Mouse (Mus musculus): ENCODE results near the gene Gm8677. TPM values are rescaled to one million over a fixed set of nuclear protein-coding genes. Genes with fewer than 3 reads are reported as not detected.
"Not testable (repeated sequence)": the region's sequence is repeated elsewhere in the genome, so short reads cannot be mapped to it uniquely, and the experiment has no call there.

Gene Gm8677
- not detected in 2 replicates for polyA plus RNA-seq (2015; fragmentation: Nextera tagmentation; extraction: Ambion mirVana)

DNA sequence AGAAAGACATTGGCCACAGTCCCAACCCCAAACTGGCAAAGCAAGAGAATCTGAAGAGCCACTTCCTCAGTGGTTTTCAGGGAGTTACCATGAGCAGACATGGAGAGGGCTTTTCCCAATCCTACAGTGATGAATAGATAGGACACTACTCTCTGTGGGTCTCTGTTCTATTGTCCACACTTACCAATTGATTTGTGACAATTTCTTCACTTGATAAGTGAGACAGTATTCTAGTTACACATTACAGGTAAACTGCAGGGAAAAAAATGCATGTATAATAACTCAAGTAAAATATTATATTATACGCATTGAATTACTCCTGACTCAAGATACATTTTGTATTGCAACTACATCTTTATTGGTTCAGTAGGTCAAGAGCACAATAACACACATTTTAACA, at the start of gene Gm8677:
TSS of gene Gm8677 (minus strand) at position 101 of the 400 bp plus-strand sequence.
- H3K36me3 ChIP-seq; H3K9ac ChIP-seq; ATAC-seq (ENCODE audit: insufficient read depth, low FRiP score, low read depth); H3K27me3 ChIP-seq (replicated peaks); H3K4me3 ChIP-seq (replicated peaks); H3K4me2 ChIP-seq; H3K4me1 ChIP-seq; H3K9me3 ChIP-seq; H3K27ac ChIP-seq: not testable (repeated sequence)
- no CpG with 5 or more reads among the region's 1 CpGs for WGBS

DNA sequence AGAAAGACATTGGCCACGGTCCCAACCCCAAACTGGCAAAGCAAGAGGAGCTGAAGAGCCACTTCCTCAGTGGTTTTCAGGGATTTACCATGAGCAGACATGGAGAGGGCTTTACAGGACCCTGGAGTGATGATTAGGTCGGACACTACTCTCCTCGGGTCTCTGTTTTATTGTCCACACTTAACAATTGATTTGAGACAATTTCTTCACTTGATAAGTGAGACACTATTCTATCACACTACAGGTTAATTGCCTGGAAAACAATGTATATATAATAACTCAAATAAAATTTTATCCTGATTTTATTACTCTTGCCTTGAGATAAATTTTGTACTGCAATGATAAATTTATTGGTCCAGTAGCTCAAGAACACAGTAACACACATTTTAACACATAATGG, 30.6 kb upstream of the Gm8677 start, which contains the start of gene Gm4201:
TSS of gene Gm4201 (minus strand) at position 101 of the 400 bp plus-strand sequence.
- H3K4me1 ChIP-seq, H3K9ac ChIP-seq: not testable (repeated sequence)

DNA sequence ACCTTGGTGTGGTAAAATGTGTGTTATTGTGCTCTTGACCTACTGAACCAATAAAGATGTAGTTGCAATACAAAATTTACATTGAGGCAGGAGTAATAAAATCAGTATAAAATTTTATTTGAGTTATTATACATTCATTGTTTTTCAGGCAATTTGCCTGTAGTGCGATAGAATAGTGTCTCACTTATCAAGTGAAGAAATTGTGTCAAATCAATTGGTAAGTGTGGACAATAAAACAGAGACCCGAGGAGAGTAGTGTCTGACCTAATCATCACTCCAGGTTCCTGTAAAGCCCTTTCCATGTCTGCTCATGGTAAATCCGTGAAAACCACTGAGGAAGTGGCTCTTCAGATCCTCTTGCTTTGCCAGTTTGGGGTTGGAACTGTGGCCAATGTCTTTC, 12.0 kb downstream of the Gm8677 start, which contains the start of gene Vmn1r152:
TSS of gene Vmn1r152 (plus strand) at position 301 of the 400 bp plus-strand sequence.
- ATAC-seq (ENCODE audit: insufficient read depth, low FRiP score, low read depth); H3K4me3 ChIP-seq (replicated peaks); H3K27ac ChIP-seq; H3K4me2 ChIP-seq; H3K27me3 ChIP-seq (replicated peaks); H3K4me1 ChIP-seq; H3K9me3 ChIP-seq; H3K9ac ChIP-seq; H3K36me3 ChIP-seq: not testable (repeated sequence)
- WGBS: no CpG with 5 or more reads among the region's 3 CpGs

More for the DNA sequence above, 30.6 kb upstream of the Gm8677 start, which contains the start of gene Gm4201:
- not testable (repeated sequence) for H3K4me2 ChIP-seq; H3K36me3 ChIP-seq; H3K4me3 ChIP-seq (replicated peaks); H3K9me3 ChIP-seq; H3K27ac ChIP-seq; ATAC-seq (ENCODE audit: insufficient read depth, low FRiP score, low read depth); H3K27me3 ChIP-seq (replicated peaks)
- WGBS: no CpG with 5 or more reads among the region's 3 CpGs

DNA sequence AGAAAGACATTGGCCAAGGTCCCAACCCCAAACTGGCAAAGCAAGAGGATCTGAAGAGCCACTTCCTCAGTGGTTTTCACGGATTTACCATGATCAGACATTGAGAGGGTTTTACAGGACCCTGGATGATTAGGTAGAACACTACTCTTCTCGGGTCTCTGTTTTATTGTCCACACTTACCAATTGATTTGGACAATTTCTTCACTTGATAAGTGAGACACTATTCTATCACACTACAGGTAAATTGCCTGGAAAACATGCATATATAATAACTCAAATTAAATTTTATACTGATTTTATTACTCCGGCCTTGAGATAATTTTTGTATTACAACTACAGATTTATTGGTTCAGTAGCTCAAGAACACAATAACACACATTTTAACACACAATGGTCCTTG, 35.1 kb downstream of the Gm8677 start, which contains the start of gene Vmn1r151:
TSS of gene Vmn1r151 (minus strand) at position 101 of the 400 bp plus-strand sequence.
- not testable (repeated sequence) for H3K36me3 ChIP-seq; H3K9ac ChIP-seq; H3K4me3 ChIP-seq (replicated peaks); H3K27me3 ChIP-seq (replicated peaks); H3K27ac ChIP-seq; H3K9me3 ChIP-seq; H3K4me1 ChIP-seq; ATAC-seq (ENCODE audit: insufficient read depth, low FRiP score, low read depth); H3K4me2 ChIP-seq
- WGBS: 32% methylated on average over 2 of the region's 3 CpGs

Other genes starting within 250 kb of the Gm8677 start
- not detected in 2 replicates for gene Gm4187, start 205.2 kb downstream of the Gm8677 start, polyA plus RNA-seq (2015; fragmentation: Nextera tagmentation; extraction: Ambion mirVana)
- not detected in 2 replicates for gene Gm8660, start 163.8 kb downstream of the Gm8677 start, polyA plus RNA-seq (2015; fragmentation: Nextera tagmentation; extraction: Ambion mirVana)
- gene Vmn1r148, start 121.3 kb downstream of the Gm8677 start, polyA plus RNA-seq (2015; fragmentation: Nextera tagmentation; extraction: Ambion mirVana): not detected in 2 replicates
- gene Vmn1r149, start 96.7 kb downstream of the Gm8677 start, polyA plus RNA-seq (2015; fragmentation: Nextera tagmentation; extraction: Ambion mirVana): not detected in 2 replicates
- not detected in 2 replicates for gene Gm10665, start 70.8 kb downstream of the Gm8677 start, polyA plus RNA-seq (2015; fragmentation: Nextera tagmentation; extraction: Ambion mirVana)
- gene Vmn1r151, start 35.2 kb downstream of the Gm8677 start, polyA plus RNA-seq (2015; fragmentation: Nextera tagmentation; extraction: Ambion mirVana): not detected in 2 replicates
- not detected in 2 replicates for gene Vmn1r152, start 11.9 kb downstream of the Gm8677 start, polyA plus RNA-seq (2015; fragmentation: Nextera tagmentation; extraction: Ambion mirVana)
- not detected in 2 replicates for gene Gm4201, start 30.5 kb upstream of the Gm8677 start, polyA plus RNA-seq (2015; fragmentation: Nextera tagmentation; extraction: Ambion mirVana)
- not detected in 2 replicates for gene Gm4565, start 53.2 kb upstream of the Gm8677 start, polyA plus RNA-seq (2015; fragmentation: Nextera tagmentation; extraction: Ambion mirVana)
- not detected in 2 replicates for gene Vmn1r155, start 123.1 kb upstream of the Gm8677 start, polyA plus RNA-seq (2015; fragmentation: Nextera tagmentation; extraction: Ambion mirVana)
- gene Gm8693, start 157.4 kb upstream of the Gm8677 start, polyA plus RNA-seq (2015; fragmentation: Nextera tagmentation; extraction: Ambion mirVana): not detected in 2 replicates
- gene Gm4567, start 184.8 kb upstream of the Gm8677 start, polyA plus RNA-seq (2015; fragmentation: Nextera tagmentation; extraction: Ambion mirVana): not detected in 2 replicates
- gene Vmn1r157, start 226.8 kb upstream of the Gm8677 start, polyA plus RNA-seq (2015; fragmentation: Nextera tagmentation; extraction: Ambion mirVana): not detected in 2 replicates

All from stomach, embryonic 15.5 days (tissue).